ENCODE assay signal across 8 mouse cellular contexts in genomic region chr5:122731321-122731720, GRCm38 (mm10). TPM values are rescaled to one million over a fixed set of nuclear protein-coding genes. Genes with fewer than 3 reads are reported as not detected.
DNase-seq lines count a peak whose midpoint lies in the region; ATAC-seq lines count a peak whose summit lies in the region.

No protein-coding gene starts in this region.

- peak; percentile 46 for DNase-seq in cerebellum, adult 11 months
- peak; percentile 69 to 83 for DNase-seq in adrenal gland, postnatal 36 days
- DNase-seq in forebrain, embryonic 14.5 days (ENCODE audit: low spot score) = no peak
- peak; percentile 81 for DNase-seq in intestine, embryonic 14.5 days (ENCODE audit: low spot score)
- DNase-seq in left cerebral cortex, postnatal 25 days (ENCODE audit: low spot score in 2 of 2) = peak; percentile 61 to 63

- H3K36me3 ChIP-seq in forebrain, embryonic 14.5 days (ENCODE audit: control insufficient read depth, insufficient read depth, low read length) = peaks cover 16% of the 10 kb centered on the region; the same call in 1 of the 2 replicates
- 0 out of 2 replicates have a peak, but pooled peaks cover 2% of the 10 kb centered on the region for H3K36me3 ChIP-seq in intestine, embryonic 14.5 days (ENCODE audit: control insufficient read depth, insufficient read depth, low read length)
- no peaks in the 10 kb centered on the region for H3K36me3 ChIP-seq in stomach, embryonic 14.5 days (ENCODE audit: control insufficient read depth, insufficient read depth, low read length)

- H3K27ac ChIP-seq in forebrain, embryonic 14.5 days (ENCODE audit: low read depth, low read length) = peak overlapping the region; percentile 57; the same call in 1 of the 2 replicates
- H3K27ac ChIP-seq in intestine, embryonic 14.5 days (ENCODE audit: low read depth) = peak overlapping the region; percentile 57; the same call in 1 of the 2 replicates
- peak overlapping the region; percentile 67; the same call in 1 of the 2 replicates for H3K27ac ChIP-seq in stomach, embryonic 14.5 days (ENCODE audit: low read length)

- WGBS in forebrain, embryonic 14.5 days = 68% methylated on average over 8 of the region's 8 CpGs
- WGBS in intestine, embryonic 14.5 days = 73% methylated on average over 8 of the region's 8 CpGs
- WGBS in stomach, embryonic 14.5 days = 76% methylated on average over 8 of the region's 8 CpGs

- ATAC-seq in cerebellum, adult (ENCODE audit: insufficient number of reproducible peaks, low FRiP score, low TSS enrichment) = no peak
- no peak for ATAC-seq in forebrain, embryonic 14.5 days
- no peak for ATAC-seq in intestine, embryonic 14.5 days (replicated peaks; ENCODE audit: low FRiP score, low TSS enrichment, low read depth)
- ATAC-seq in megakaryocyte progenitor cell, adult 5-6 weeks (replicated peaks; ENCODE audit: poor library complexity) = peak; percentile 59
- ATAC-seq in stomach, embryonic 14.5 days (ENCODE audit: insufficient number of reproducible peaks, insufficient read depth, low FRiP score, low read depth) = no peak

- no peak overlapping the region for H3K4me2 ChIP-seq in forebrain, embryonic 14.5 days (ENCODE audit: low read length)
- H3K4me2 ChIP-seq in intestine, embryonic 14.5 days (ENCODE audit: low read length) = no peak overlapping the region
- H3K4me2 ChIP-seq in stomach, embryonic 14.5 days (replicated peaks; ENCODE audit: low read depth, low read length) = no peak overlapping the region; the same call in 1 of the 2 replicates

- H3K4me1 ChIP-seq in forebrain, embryonic 14.5 days (ENCODE audit: control insufficient read depth, insufficient read depth, low read length) = no peaks in the 10 kb centered on the region
- H3K4me1 ChIP-seq in intestine, embryonic 14.5 days (replicated peaks; ENCODE audit: control insufficient read depth, insufficient read depth, low read length) = peaks cover 10% of the 10 kb centered on the region
- peaks cover 15% of the 10 kb centered on the region for H3K4me1 ChIP-seq in stomach, embryonic 14.5 days (ENCODE audit: control insufficient read depth, insufficient read depth, low read length)

- no peak overlapping the region for H3K9ac ChIP-seq in forebrain, embryonic 14.5 days (ENCODE audit: low read length)
- H3K9ac ChIP-seq in intestine, embryonic 14.5 days (ENCODE audit: low read length) = no peak overlapping the region
- H3K9ac ChIP-seq in stomach, embryonic 14.5 days (replicated peaks; ENCODE audit: low read depth, low read length) = no peak overlapping the region

- intact Hi-C loops in left cerebral cortex, postnatal 25 days (cut with DNase I) = no loop called here

- no peak overlapping the region for H3K4me3 ChIP-seq in forebrain, embryonic 14.5 days (ENCODE audit: low read depth, low read length)
- H3K4me3 ChIP-seq in intestine, embryonic 14.5 days (ENCODE audit: low read depth, low read length) = no peak overlapping the region
- no peak overlapping the region for H3K4me3 ChIP-seq in stomach, embryonic 14.5 days (ENCODE audit: low read depth, low read length)

- no peaks in the 10 kb centered on the region for H3K9me3 ChIP-seq in forebrain, embryonic 14.5 days (replicated peaks; ENCODE audit: control insufficient read depth, low read length)
- H3K9me3 ChIP-seq in intestine, embryonic 14.5 days (ENCODE audit: control insufficient read depth, low read length) = no peaks in the 10 kb centered on the region
- H3K9me3 ChIP-seq in stomach, embryonic 14.5 days (ENCODE audit: control insufficient read depth, low read depth, low read length) = no peaks in the 10 kb centered on the region

- no peaks in the 10 kb centered on the region for H3K27me3 ChIP-seq in forebrain, embryonic 14.5 days (replicated peaks; ENCODE audit: control insufficient read depth, insufficient read depth, low read length)
- no peaks in the 10 kb centered on the region for H3K27me3 ChIP-seq in intestine, embryonic 14.5 days (replicated peaks; ENCODE audit: control insufficient read depth, insufficient read depth, low read length)
- H3K27me3 ChIP-seq in stomach, embryonic 14.5 days (ENCODE audit: control insufficient read depth, insufficient read depth, low read length) = no peaks in the 10 kb centered on the region

RNA-seq across cellular contexts. Expression of gene P2rx4, which starts 24.0 kb away (rescaled TPM):
- total RNA-seq in adrenal gland, postnatal 36 days (2021) = 10 to 100 TPM; 33.0 to 45.8 TPM
- polyA plus RNA-seq in forebrain, embryonic 14.5 days (2014; fragmentation: Nextera tagmentation; extraction: Ambion mirVana) = 6.6 and 8.6 TPM in 2 replicates
- polyA plus RNA-seq in intestine, embryonic 14.5 days (2014; fragmentation: Nextera tagmentation; extraction: Ambion mirVana) = 20.9 and 21.0 TPM in 2 replicates
- total RNA-seq in left cerebral cortex, postnatal 25 days (2021) = 10 to 100 TPM; 14.9 to 16.7 TPM
- 15.6 and 18.1 TPM in 2 replicates for total RNA-seq in megakaryocyte progenitor cell, adult 5-6 weeks (2015)
- total RNA-seq in megakaryocyte progenitor cell, adult 5-6 weeks (2017) = 10.5 and 13.5 TPM in 2 replicates
- 20.7 and 21.1 TPM in 2 replicates for polyA plus RNA-seq in stomach, embryonic 14.5 days (2014; fragmentation: Nextera tagmentation; extraction: Ambion mirVana)

RNA-seq across cellular contexts. Expression of gene Camkk2, which starts 47.9 kb away (rescaled TPM):
- 10 to 100 TPM; 25.3 to 25.9 TPM for total RNA-seq in adrenal gland, postnatal 36 days (2021)
- polyA plus RNA-seq in forebrain, embryonic 14.5 days (2014; fragmentation: Nextera tagmentation; extraction: Ambion mirVana) = 32.6 and 50.5 TPM in 2 replicates
- polyA plus RNA-seq in intestine, embryonic 14.5 days (2014; fragmentation: Nextera tagmentation; extraction: Ambion mirVana) = 24.3 and 27.3 TPM in 2 replicates
- total RNA-seq in left cerebral cortex, postnatal 25 days (2021) = 100 to 1,000 TPM; 256 to 266 TPM
- total RNA-seq in megakaryocyte progenitor cell, adult 5-6 weeks (2015) = 29.4 and 30.7 TPM in 2 replicates
- 23.2 and 34.3 TPM in 2 replicates for total RNA-seq in megakaryocyte progenitor cell, adult 5-6 weeks (2017)
- 25.7 and 28.2 TPM in 2 replicates for polyA plus RNA-seq in stomach, embryonic 14.5 days (2014; fragmentation: Nextera tagmentation; extraction: Ambion mirVana)

Comparison
In these comparisons a context has a peak if more than half of its experiments do, and no peak if none do; other contexts are left out.
1. RNA of gene Camkk2, which starts 47.9 kb away (total RNA-seq): 256 to 266 TPM in left cerebral cortex, postnatal 25 days; 23.2 to 34.3 TPM in megakaryocyte progenitor cell, adult 5-6 weeks and 25.3 to 25.9 TPM in adrenal gland, postnatal 36 days; every median in the first group is over 4 times any median in the second.
2. Peak in every context shown above with its lines, with median percentiles within 50 percentile points of each other: H3K27ac ChIP-seq.